Mouse (Mus musculus): ENCODE results near the gene Zfp593. TPM values are rescaled to one million over a fixed set of nuclear protein-coding genes. Genes with fewer than 3 reads are reported as not detected.

Gene Zfp593
- polyA plus RNA-seq (2015; fragmentation: Nextera tagmentation; extraction: Ambion mirVana) = 15.5 and 15.7 TPM in 2 replicates

- under 1% methylated on average over 57 of the region's 60 CpGs for WGBS
Observed at GRCm38 (mm10) chr4:134245148-134245843, at the start of gene Zfp593. Zfp593 (minus strand) TSS chr4:134245592.

GRCm38 (mm10) chr4:134293692-134294163 lies 48.3 kb upstream of the Zfp593 start:
- WGBS = 75% methylated on average over 9 of the region's 9 CpGs
- Histone ChIP-seq H3K36me3 (no peaks in the 10 kb centered on the region), H3K4me3 (no peak overlapping the region), H3K9me3 (0 out of 2 replicates have a peak, but pooled peaks cover 3% of the 10 kb centered on the region), H3K9ac (peak overlapping the region; percentile 46; the same call in 1 of the 2 replicates), H3K4me2 (no peak overlapping the region), H3K27ac (no peak overlapping the region), H3K4me1 (replicated peaks) (peaks cover 5% of the 10 kb centered on the region), H3K27me3 (peaks cover 18% of the 10 kb centered on the region; the same call in 1 of the 2 replicates)
- ATAC-seq (ENCODE audit: low FRiP score) = no peak

More at GRCm38 (mm10) chr4:134245148-134245843, at the start of gene Zfp593:
- H3K4me3 ChIP-seq = peak within 1 kb of the TSS; percentile 87
- H3K9ac ChIP-seq = peak within 1 kb of the TSS; percentile 90
- ATAC-seq (ENCODE audit: low FRiP score) = peak; percentile 81
- peak within 1 kb of the TSS; percentile 96 for H3K4me2 ChIP-seq
- peak within 1 kb of the TSS; percentile 48; the same call in 1 of the 2 replicates for H3K27ac ChIP-seq
- peaks cover 42% of the 10 kb centered on the region for H3K27me3 ChIP-seq
- no peaks in the 10 kb centered on the region for H3K36me3 ChIP-seq
- H3K9me3 ChIP-seq = no peaks in the 10 kb centered on the region
- peaks cover 43% of the 10 kb centered on the region for H3K4me1 ChIP-seq (replicated peaks)

DNA sequence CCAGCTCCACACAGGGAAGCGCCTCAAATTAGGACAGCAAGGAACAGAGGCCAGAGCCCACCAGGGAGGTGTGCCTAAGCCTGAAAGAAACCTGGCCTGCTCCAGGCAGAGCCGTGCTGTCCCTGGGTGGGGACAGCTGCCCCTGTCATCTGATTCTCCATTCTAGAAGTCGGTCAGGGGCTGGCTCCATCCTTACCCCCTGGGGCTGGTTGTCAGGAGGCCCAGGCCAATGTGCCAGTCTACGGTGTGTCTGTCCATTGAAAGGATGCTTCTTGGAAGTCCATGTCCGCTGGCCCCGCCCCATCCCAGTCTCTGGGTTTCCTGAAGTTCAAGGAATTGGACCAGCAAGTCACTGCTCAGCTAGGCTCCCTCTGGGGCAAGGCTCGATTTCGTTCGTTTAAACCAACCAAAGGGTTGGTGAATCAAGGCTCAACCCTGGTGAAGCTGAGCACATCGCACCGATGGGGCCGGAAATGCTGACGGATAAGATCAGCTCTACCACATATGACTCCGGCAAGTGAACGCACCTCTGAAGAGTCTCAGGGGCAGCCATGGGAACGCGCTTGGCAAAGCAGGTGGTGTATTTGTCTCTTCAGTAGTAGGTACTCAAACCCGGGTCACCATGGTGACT lies 47.8 kb upstream of the Zfp593 start:
- Histone ChIP-seq H3K4me2 (no peak overlapping the region), H3K27me3 (peaks cover 18% of the 10 kb centered on the region; the same call in 1 of the 2 replicates), H3K27ac (no peak overlapping the region), H3K9ac (no peak overlapping the region), H3K4me3 (no peak overlapping the region), H3K4me1 (replicated peaks) (peaks cover 10% of the 10 kb centered on the region), H3K36me3 (no peaks in the 10 kb centered on the region), H3K9me3 (0 out of 2 replicates have a peak, but pooled peaks cover 3% of the 10 kb centered on the region)
- WGBS = 71% methylated on average over 18 of the region's 18 CpGs
- ATAC-seq (ENCODE audit: low FRiP score) = no peak

DNA sequence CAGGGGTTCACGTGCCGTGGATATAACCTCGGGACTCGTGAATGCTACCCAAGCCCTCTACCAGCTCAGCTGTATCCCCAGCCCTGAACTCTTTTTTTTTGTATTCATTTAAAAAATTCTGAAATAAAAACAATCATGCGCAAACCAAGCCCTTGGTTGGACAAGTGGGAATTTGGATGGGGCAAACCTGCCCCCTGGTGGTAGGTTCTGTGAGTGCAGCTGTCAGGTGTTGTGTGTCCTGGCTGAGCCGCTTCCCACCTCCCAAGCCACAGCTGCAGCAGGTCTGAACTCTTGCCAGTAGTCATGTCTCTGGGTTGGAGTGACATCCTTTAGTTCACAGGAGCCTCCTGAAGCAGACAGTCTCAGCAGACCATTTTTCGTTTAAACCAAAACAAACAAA lies 46.7 kb upstream of the Zfp593 start:
- 24% methylated on average over 7 of the region's 7 CpGs for WGBS
- no peak overlapping the region for H3K4me3 ChIP-seq
- H3K27ac ChIP-seq = no peak overlapping the region
- no peaks in the 10 kb centered on the region for H3K36me3 ChIP-seq
- no peak for ATAC-seq (ENCODE audit: low FRiP score)
- H3K4me2 ChIP-seq = no peak overlapping the region
- H3K4me1 ChIP-seq (replicated peaks) = peaks cover 13% of the 10 kb centered on the region
- no peak overlapping the region for H3K9ac ChIP-seq
- H3K27me3 ChIP-seq = peaks cover 18% of the 10 kb centered on the region; the same call in 1 of the 2 replicates
- H3K9me3 ChIP-seq = 0 out of 2 replicates have a peak, but pooled peaks cover 3% of the 10 kb centered on the region

DNA sequence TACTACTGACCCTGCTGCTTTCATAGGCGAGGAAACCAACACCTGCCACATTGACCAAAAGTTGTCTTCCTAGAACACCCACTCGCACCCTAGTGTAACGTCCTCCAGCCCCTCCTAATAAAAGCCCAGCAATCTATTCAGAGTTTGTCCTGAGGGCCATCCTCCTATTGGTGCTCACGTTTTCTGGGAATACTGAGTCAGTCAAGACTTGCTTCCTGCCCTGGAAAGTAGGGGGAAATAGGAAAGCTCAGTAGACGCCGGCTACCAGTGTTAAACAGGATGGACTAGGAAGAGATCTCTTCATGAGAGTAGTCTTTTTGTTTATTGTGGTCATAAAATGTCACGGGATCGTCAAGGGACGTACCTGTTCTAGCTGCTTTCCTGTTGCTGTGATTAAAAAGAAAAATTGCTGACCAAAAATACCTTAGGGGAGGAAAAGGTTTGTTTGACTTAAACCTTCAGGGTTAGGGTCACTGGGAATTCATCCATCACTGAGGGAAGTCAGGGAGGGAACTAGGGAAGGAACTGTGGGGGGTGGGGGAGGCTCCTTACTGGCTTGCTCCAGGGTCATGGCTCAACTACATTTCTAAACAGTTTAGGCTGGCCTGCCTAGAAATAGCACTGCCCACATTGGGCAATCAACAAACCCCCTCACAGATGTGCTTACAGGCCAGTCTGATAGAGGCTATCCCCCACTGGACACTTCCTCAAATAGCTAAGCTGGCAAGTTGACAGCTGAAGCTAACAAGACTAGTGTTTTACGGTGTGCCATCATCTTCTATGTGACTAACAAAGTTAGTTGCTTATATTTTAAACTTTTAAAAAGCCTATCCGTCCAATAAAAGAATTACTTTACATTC lies 43.2 kb upstream of the Zfp593 start:
- ATAC-seq (ENCODE audit: low FRiP score) = no peak
- H3K4me1 ChIP-seq (replicated peaks) = peaks cover 25% of the 10 kb centered on the region
- WGBS = 47% methylated on average over 11 of the region's 11 CpGs
- H3K27me3 ChIP-seq = peaks cover 14% of the 10 kb centered on the region; the same call in 1 of the 2 replicates
- H3K9me3 ChIP-seq = no peaks in the 10 kb centered on the region
- peak overlapping the region; percentile 93 for H3K9ac ChIP-seq
- H3K4me2 ChIP-seq = peak overlapping the region; percentile 77
- H3K27ac ChIP-seq = peak overlapping the region; percentile 100
- peak overlapping the region; percentile 99 for H3K4me3 ChIP-seq
- H3K36me3 ChIP-seq = peaks cover 13% of the 10 kb centered on the region

GRCm38 (mm10) chr4:134287575-134288025 lies 42.2 kb upstream of the Zfp593 start, which contains the start of gene Pdik1l:
Pdik1l (minus strand) TSS chr4:134287895.
- 0 out of 2 replicates have a peak, but pooled peaks cover 4% of the 10 kb centered on the region for H3K27me3 ChIP-seq
- peak within 1 kb of the TSS; percentile 100 for H3K27ac ChIP-seq
- WGBS = 0% methylated on average over 42 of the region's 43 CpGs
- ATAC-seq (ENCODE audit: low FRiP score) = peak; percentile 89
- H3K36me3 ChIP-seq = peaks cover 23% of the 10 kb centered on the region
- peak within 1 kb of the TSS; percentile 94 for H3K4me2 ChIP-seq
- peak within 1 kb of the TSS; percentile 99 for H3K4me3 ChIP-seq
- H3K9ac ChIP-seq = peak within 1 kb of the TSS; percentile 93
- H3K4me1 ChIP-seq (replicated peaks) = peaks cover 25% of the 10 kb centered on the region
- H3K9me3 ChIP-seq = no peaks in the 10 kb centered on the region

DNA sequence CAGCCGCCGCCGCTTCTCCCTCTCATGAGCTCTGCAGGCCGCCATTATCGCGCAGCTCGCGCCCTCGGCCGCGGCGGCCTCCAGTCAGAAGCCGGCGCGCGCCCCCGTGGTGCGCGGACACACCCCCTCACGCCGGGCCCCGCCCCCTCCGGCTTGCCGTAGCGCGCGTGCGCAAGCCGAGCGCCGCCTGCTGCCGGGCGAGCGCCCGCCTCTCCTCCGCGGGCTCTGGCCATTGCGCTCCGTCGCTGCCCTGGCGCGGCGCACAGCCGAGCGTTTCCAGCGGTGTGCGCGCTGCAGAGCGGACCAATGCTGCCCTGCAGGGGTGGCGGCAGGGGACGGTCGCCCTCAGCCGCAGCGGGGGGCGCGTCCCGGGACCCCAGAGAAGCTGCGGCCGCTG lies 41.8 kb upstream of the Zfp593 start:
- Histone ChIP-seq H3K9ac (peak overlapping the region; percentile 93), H3K9me3 (no peaks in the 10 kb centered on the region), H3K4me3 (peak overlapping the region; percentile 99), H3K4me2 (peak overlapping the region; percentile 94), H3K4me1 (replicated peaks) (peaks cover 25% of the 10 kb centered on the region), H3K27ac (peak overlapping the region; percentile 100), H3K36me3 (peaks cover 27% of the 10 kb centered on the region), H3K27me3 (no peaks in the 10 kb centered on the region)
- ATAC-seq (ENCODE audit: low FRiP score) = peak; percentile 97
- under 1% methylated on average over 35 of the region's 59 CpGs for WGBS

GRCm38 (mm10) chr4:134286226-134287167 lies 41.1 kb upstream of the Zfp593 start:
- peaks cover 25% of the 10 kb centered on the region for H3K4me1 ChIP-seq (replicated peaks)
- peaks cover 33% of the 10 kb centered on the region for H3K36me3 ChIP-seq
- H3K9me3 ChIP-seq = no peaks in the 10 kb centered on the region
- peak overlapping the region; percentile 93 for H3K9ac ChIP-seq
- WGBS = 3% methylated on average over 59 of the region's 59 CpGs
- peak overlapping the region; percentile 94 for H3K4me2 ChIP-seq
- H3K27ac ChIP-seq = peak overlapping the region; percentile 100
- peak overlapping the region; percentile 99 for H3K4me3 ChIP-seq
- H3K27me3 ChIP-seq = no peaks in the 10 kb centered on the region
- ATAC-seq (ENCODE audit: low FRiP score) = peak; percentile 67

- ATAC-seq (ENCODE audit: low FRiP score) = no peak
- no peak overlapping the region for H3K9ac ChIP-seq
- H3K4me1 ChIP-seq (replicated peaks) = peaks cover 25% of the 10 kb centered on the region
- no peak overlapping the region for H3K4me3 ChIP-seq
- H3K36me3 ChIP-seq = peaks cover 47% of the 10 kb centered on the region
- no peaks in the 10 kb centered on the region for H3K9me3 ChIP-seq
- WGBS = 96% methylated on average over 2 of the region's 2 CpGs
- no peaks in the 10 kb centered on the region for H3K27me3 ChIP-seq
- H3K27ac ChIP-seq = no peak overlapping the region
- H3K4me2 ChIP-seq = no peak overlapping the region
Observed at GRCm38 (mm10) chr4:134284942-134285341, 39.5 kb upstream of the Zfp593 start.

GRCm38 (mm10) chr4:134273417-134274345 lies 28.3 kb upstream of the Zfp593 start:
- no peak for ATAC-seq (ENCODE audit: low FRiP score)
- Histone ChIP-seq H3K27ac (no peak overlapping the region), H3K9me3 (no peaks in the 10 kb centered on the region), H3K4me1 (replicated peaks) (no peaks in the 10 kb centered on the region), H3K27me3 (no peaks in the 10 kb centered on the region), H3K9ac (peak overlapping the region; percentile 35; the same call in 1 of the 2 replicates), H3K4me3 (no peak overlapping the region), H3K36me3 (peaks cover 31% of the 10 kb centered on the region), H3K4me2 (no peak overlapping the region)
- 7% methylated on average over 14 of the region's 14 CpGs for WGBS

Data from hindbrain, embryonic 13.5 days (tissue).